Mouse (Mus musculus) c-Kit-positive CD71-negative TER-119-negative erythroid progenitor cells, embryonic 14.5 days (primary cell): ENCODE data around the gene C330007P06Rik.
"Not testable (repeated sequence)": the region's sequence is repeated elsewhere in the genome, so short reads cannot be mapped to it uniquely, and the experiment has no call there.

Experiments used
- DNase-seq: peaks from one replicate; pipeline ENCODE4 v3.0.0-alpha.2; 2013; ENCODE audit warnings: low read depth

C330007P06Rik gene

DNA sequence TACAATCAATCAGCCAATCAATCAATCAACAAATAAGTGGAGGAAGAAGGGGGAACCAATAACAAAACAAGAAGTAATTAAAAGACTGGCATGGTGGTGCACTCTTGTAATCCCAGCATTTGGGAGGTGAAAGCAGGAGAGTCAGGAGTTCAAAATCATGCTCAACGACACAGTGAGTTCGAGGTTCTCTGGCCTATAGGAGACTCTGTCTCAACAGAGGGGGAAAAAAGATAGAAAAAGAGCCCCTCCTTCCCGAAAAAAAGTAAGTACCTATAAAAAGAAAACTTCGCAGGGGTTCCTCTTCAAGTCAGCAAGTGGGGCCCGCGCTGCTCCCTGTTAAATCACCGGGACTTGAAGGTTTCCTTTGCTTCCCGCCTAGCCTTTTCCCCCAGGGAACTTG lies at the start of gene C330007P06Rik, which contains the start of gene Ube2a:
C330007P06Rik (minus strand) TSS at position 347 of the 400 bp plus-strand sequence.
Ube2a (plus strand) TSS at position 136 of the 400 bp plus-strand sequence.
- no peak for DNase-seq

DNA sequence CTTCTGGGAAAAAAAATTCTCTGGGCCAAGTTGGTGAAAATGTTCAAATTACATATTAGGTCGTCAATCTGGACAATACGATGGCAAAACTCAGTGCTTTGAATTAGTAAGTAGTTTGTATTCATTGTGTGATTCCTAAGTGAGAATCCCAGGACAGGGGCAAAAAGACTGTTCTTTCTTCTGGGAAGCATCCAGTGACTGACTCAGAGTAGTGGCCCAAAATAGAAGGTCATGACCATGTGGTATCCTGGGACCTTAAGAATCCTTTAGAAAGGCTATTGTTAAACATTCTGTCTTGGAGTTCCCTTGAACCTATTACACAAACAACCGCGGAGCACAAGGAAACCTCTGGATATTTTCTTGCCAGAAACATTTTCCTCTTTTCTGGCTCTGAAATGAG lies 47.4 kb upstream of the C330007P06Rik start:
- no peak for DNase-seq

DNA sequence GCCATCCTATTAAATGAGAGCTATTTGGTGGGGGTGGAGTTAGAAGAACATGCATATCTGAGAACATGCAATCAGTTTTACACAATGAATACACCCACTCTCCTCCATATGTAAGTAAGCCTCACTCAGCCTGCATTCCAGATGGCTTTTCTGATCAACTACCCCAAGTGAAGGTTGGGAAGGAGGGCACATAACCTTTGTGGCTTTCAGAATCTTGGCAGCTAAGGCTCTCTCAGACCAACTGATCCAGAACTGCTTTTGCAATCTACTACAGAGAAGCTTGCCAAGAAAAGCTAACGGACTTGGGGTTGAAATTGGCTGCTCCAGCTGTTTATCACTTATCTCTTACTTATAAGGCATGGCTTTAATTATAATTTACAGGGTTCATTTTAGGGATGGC lies 43.8 kb upstream of the C330007P06Rik start:
- DNase-seq, result no peak

DNA sequence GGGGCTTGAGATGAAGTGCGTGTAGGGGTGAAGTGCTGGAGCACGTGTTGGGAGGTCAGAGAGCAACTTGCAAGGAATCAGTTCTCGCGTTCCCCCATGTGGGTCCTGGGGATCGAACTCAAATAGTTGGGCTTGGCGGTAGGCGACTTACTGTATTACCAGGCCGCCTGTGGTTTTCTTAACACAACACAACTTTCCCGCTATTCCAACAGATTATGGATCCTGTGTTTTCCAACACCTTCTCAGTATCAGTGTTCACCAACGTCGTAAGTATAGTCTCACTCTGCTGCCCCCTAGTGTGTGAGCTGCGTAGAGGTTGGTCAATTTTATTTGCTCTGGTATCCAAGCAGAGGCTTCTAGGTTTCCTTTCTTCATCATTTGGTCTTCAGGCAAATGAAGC lies 37.4 kb upstream of the C330007P06Rik start:
- DNase-seq, result peak; percentile 30

DNA sequence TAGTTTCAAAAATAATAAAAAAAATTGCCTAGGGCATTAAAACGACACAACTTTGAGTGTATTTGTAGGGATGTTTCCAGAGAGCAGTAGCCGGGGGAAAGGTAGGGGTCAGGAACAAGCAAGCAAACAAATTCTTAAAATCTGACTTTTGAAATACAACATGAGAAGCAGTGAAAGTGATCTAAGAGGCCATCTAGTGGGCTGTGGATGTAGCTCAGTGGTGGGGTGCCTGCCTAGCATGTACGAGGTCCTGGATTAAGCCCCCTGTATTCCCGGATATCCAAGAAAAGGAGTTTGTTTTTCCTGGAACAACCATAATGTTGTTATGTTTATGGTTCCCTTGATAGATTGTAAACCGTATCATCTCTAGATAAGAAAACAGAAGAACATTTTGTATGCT lies 32.6 kb upstream of the C330007P06Rik start:
- no peak for DNase-seq

DNA sequence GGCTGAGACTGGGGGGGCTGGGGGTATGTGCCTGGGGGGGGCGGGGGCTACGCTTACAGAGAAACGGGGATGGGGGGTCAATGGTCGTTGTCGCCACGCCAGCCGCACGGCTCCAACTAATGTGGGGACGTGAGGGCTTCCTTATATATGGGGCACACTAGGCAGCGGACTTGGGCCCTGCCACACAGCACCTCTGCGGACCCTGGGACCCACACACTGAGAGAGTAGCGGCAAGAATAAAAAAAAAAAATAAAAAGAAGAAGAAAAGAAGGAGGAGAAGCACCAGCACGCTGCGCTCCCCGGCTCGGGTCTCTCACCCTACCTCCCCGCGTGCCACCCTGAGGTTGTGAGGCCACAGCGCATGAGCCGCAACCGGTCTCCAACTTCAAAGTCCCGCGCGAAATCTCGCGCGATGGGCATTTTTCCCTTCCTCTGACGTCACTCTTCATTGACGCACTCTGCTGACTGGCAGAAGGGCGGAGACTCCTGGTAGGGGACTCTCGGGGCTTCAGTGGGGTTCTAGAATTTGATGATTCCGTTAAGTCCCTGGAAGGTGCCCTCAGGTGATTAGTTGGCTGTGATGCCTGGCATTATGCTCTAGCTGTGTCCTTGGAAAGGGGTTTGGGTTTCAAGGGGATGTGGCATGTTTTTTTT lies 29.3 kb upstream of the C330007P06Rik start:
- DNase-seq, result peak; percentile 78

DNA sequence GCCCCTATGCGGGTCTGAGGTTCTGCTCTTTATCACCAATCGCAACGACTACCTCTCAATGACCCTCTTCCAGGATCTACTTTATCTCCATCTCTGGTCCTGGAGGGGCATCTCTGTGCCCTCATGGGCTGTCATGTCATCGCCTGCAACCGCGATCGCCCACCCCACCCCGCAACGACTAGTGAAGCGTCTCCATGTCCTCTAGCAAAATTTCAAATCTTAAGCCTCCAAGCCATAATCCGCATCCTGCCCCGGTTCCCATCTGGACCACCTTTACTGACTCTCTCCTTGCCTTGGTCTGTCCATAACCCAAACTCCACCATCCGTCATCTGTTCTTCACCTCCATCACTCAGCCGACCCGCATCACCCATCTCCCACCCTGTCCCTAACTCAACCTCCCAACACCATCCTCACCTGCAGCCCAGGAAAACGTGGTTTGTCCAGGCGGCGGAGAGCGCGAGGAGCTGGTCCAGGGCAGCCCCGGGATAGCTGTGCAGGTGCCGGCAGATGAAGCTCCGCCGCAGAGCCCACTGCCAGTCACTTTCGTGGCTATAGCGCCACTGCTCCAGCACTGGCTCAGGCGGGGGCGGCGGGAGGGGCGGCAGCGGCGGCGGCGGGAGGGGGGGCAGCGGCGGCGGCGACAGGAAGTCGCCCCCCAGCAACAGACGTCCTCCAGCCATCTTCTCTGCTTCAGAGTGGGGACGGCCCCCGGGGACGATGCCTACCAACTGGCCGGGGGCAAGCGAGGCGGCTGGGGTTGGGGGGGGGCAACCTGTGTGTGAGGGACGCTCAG lies 28.6 kb upstream of the C330007P06Rik start, which contains the start of gene Nkrf:
Nkrf (minus strand) TSS at position 579 of the 794 bp plus-strand sequence.
- DNase-seq, result no peak

DNA sequence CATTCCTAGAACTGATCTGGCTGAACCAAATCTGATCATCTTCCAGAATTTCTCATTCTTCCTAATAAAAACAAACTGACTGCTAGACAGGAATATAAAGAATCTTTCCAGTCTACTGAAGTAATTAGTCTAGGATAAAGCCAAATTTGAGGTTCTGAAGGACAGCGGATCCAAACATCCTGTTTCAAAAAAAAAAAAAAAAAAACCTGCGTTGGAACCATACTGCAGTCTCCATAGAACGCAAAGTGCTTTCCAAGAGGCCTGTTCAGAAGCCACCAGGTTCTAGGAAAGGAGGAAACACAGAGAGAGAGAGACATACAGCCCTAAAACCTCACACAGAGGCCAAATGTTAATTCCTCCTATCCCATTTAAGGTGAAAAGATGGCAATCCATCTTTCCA lies 27.7 kb upstream of the C330007P06Rik start:
- DNase-seq, result no peak

DNA sequence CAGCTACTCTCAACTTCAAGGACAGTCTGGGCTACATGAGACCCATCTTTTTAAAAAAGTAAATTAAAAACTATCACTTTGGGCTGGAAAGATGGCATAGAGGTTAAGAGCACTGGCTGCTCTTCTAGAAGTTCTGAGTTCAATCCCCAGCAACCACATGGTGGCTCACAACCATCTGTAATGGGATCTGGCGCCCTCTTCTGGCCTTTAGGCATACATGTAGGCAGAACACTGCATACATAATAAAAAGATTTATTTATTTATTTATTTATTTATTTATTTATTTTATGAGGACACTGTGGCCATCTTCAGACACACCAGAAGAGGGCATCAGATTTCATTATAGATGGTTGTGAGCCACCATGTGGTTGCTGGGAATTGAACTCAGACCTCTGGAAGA lies 25.0 kb upstream of the C330007P06Rik start:
- DNase-seq, result not testable (repeated sequence)

DNA sequence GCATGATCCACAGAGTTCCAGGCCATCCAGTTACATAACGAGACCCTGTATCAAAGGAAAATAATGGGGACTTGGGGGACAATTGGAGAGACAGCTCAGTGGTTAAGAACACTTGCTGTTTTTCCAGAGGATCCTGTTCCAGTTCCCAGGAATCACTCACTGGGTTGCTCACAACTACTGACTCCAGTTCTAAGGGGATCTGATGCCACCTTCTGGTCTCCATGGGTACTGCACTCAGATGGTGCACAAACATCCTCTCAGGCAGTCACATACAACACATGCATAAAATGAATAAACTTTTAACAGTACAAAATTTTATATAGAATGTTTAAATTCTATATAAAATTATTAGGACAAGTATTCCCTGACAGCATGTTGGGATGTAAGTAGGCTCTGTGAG lies 10.8 kb upstream of the C330007P06Rik start:
- no peak for DNase-seq

DNA sequence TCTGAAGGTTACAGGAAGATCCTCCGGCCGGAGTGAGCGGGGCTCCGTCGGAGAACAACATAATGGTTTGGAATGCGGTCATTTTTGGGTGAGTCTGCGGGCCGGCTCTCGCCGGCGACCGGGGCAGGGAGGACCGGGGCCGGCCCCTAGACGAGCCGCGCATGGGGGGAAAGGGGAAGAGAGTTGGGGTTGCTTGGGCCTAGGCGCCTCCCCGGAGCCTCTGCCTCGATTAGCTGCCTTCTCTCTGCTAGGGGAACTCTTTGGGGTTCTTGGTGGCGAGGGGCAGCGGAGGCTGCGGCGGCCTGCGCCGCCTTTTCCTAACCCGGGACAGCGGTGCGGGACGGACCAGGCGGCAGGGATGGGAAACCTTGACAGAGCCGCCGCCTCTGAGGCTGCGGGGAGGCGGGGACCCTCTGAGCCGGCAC lies 805 bp upstream of the C330007P06Rik start:
- DNase-seq, result no peak

DNA sequence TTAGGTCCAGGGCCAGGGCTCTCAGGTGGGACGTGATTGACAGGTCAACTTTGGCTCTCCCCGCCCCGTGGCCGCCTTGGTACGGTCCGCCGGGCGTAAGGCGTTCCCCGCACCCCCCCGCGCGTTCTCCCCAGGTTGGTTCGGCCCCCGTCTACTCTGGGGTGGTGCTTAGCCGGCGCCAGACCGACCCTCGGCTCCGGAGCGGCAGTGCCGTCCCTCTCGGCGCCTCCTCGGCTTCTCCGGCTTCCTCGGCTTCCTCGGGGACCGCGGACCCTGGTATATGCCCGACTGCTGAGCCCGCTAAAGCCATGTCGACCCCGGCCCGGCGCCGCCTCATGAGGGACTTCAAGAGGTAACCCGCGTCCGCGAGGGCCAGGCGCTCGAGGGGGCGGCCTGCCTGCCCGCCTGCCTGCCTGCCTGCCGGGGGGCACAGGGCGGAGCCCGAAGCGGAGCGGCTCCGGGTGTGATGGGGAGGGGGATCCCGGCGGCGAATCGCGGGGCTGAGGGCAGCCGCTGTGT lies 326 bp upstream of the C330007P06Rik start:
- DNase-seq, result peak; percentile 49

DNA sequence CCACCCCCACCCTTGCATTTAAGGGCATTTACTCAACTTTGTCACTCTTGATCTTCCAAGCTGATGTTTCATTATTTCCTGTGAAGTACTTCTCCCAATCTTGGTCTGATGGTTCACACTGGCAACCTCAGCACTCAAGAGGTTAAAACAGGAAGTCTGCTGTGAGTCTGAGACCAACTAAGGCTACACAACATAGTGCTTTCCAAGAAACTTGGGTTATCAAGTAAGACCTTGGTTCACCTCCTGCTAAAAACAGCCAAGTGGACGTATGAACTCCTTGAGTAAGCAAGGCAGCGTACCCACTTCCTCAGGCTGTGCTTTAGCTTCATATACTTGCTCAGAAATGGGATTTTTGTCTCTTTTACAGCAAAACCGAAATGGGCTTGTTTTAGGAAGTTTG lies 3.5 kb downstream of the C330007P06Rik start:
- DNase-seq, result no peak

DNA sequence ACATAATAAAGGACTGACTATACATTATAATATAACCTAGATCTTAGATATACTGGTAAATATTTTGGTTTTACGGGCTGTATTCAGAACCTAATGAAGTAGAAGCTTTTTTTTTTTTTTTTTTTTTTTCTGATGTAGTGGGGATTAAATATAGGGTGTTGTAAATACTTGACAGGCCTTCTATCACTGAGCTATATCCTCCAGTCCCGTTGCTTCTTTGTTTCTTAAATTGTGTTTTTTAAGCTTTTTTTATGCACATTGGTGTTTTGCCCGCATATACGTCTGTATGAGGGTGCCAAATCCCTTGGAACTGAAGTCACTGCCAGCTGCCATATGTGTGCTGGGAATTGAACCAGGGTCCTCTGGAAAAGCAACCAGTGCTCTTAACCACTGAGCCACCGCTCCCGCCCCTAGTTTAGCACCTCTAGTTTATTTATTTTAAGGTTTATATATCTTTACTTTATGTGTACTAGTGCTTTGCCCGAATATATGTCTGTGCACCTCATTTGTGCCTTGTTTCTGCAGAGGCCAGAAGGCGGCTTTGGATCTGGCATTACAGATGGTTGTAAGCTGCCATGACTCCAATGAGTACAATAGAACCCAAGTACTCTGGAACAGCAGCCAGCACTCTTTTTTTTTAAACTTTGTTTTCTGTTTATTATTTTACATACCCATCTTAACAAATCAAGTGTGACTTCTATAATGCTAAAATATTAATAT lies 9.1 kb downstream of the C330007P06Rik start:
- no peak for DNase-seq

DNA sequence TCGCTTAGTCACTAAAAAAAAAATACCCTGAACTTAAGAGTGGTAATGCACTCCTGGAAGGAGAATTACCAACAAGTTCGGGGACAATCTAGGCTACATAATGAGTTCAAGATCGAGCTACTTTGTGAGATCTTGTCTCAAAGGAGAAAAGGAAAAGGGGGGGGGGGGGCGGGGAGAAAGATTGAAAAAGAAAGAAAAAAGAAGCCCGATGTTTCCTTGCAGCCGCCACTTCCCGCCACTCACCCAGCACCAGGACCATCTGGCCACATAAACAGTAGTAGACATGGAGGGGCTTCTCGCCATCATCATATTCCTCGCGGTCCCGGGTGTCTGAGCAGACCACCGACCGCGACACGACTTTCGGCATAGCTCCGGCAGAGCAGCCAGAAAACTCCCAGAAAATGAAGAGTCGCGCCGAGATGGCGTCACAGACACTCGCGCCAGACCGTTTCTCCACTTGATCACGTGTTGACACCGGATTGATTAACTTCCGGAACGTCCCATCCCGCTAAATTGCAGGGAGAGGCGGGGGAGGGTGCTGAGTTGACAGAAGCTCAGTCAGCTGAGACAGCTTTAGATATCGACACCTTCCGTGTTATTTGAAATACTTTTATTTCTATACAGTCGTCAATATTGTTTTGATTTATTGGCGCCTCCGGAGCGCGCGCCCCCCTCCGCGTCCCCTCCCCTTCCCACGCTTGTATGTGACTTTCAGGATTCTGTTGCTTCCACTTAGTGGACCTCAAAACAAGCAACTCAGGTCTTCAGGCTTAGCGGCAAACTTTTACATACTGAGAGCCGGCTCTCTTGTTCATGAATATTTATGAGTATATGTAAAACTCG lies 9.9 kb downstream of the C330007P06Rik start:
- peak; percentile 62 for DNase-seq

DNA sequence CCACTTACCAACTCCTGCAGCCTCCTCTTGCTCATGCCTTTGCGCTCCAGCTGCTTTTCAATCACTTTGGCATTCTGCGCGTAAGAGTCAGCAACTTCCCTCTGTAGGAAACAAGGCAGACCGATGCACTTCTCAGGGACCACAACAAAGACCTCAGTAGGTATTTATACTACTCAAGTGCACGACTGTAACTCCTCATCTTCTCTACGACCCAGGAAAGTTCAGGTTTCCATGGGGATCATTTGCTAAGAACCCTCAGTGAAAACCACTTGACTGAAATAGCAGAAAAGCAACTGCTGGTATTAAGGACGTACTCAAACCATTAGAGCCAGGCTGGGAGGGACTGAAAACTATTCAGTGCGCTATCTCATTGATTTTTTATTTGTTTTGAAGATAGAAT lies 21.3 kb downstream of the C330007P06Rik start:
- DNase-seq, result no peak

DNA sequence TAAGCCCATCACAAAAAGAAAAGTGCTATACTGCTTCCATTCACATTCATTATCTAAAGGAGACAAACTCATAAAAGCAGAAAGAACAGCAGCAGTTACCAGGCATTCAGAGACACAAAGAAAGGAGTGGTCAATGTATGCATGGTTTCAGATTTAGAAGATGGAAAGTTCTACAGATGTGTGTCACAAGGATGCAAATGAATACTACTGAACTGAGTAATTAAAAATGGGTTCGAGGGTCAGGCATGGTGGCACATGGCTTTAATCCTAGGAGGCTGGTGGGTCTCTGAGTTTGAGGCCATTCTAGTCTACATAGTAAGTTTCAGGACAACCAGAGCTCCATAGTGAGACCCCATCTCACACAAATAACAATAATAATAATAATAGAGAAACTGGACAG lies 26.8 kb downstream of the C330007P06Rik start:
- DNase-seq, result no peak

DNA sequence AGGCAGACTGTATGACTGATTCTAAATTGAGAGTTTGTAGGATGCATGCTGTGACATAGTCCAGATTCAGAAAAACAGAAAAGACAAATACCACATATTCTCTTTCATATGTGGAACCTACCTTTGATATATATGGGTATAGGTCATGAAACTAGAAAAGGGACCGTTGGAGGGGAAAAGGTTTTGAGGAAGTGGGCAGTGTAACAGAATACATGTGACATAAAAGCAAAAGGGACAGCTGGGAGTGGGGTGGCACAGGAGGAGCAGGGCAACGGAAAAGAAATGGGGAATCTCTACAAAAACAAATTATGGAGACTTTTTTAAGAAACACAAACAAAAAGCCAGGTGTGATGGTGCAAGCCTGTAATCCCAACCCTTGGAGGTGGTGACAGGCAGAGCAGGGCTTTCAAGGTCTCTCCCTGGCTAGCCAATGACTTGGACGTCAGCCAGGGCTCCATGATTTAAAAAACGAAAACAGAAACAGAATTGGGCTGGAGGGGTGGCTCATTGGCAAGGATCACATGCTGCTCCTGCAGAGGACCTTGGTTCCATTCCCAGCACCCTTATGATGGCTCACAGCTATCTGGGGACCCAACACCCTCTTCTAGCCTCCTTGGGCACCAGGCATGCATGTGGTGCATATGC lies 30.4 kb downstream of the C330007P06Rik start:
- DNase-seq, result no peak

DNA sequence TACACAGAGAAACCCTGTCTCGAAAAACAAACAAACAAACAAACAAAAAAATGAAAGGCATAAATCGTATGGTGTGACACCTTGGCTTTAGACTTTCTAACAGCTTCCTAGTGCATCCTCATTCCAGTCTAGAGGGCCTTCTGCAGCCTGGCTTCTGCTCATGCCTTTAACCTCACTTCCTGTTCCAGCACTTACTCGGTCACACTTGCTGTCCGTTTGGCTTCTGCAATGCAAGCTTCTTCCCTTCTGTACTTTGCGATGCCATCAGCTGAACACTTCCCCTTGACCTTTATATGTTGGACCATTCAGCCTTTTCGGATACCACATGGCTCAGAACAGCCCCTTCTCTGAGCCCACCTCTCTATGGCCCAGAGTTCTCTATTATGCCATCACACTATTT lies 32.2 kb downstream of the C330007P06Rik start:
- no peak for DNase-seq

DNA sequence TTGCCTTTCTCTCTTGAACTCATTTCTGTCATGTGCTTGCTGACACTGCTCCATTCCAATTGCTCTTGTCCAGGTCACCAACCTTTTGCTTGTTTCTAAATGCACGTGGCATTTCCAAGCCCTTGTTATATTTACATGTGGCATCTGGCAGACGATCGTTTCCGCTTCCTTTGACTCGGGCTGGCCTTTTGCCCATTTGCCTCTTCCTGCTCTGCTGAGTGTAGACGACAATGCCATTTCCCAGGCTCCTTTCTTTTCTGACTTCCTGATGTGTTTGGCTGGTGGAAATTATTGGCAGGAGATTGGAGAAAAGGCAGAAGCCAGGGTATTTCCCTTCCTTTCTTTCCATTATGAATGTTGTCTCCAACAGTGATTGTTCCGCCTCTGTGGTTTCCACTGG lies 34.5 kb downstream of the C330007P06Rik start:
- DNase-seq, result no peak

DNA sequence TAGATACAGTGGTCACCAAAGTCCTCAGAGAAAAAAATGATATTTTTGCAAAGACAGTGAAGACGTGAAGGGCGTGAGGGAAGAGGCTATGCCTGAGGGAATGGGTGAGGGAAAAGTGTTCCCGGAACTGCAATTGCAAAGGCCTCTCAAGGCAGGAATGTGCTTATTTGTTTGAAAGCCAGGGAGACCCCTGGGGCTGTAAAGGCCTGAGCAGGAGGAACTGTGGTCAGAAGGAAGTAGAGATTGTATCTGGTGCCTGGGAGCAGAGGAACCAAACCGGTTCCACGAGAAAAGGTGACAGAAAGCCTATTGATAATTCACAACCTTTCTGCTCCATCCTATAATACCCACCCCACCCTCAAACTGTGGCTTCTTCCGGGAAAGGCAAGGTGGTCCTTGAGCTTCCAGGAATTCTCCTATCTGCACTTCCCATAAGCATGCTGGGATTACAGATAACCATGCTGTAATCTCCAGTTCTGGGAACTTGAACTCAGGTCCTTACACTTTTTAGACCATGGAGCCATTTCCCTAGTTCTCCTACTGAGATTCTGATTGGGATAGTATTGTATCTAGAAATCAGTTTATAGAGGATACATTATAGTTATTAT lies 36.7 kb downstream of the C330007P06Rik start:
- no peak for DNase-seq
